Mouse (Mus musculus): Measurements from ENCODE around the gene Ndrg2. TPM values are rescaled to one million over a fixed set of nuclear protein-coding genes. Genes with fewer than 3 reads are reported as not detected.

Gene Ndrg2
- polyA plus RNA-seq, 1 experiment from 2014 or later, result 152 TPM

Other genes starting within 250 kb of the Ndrg2 start
- gene Gm17079, start 218.7 kb downstream of the Ndrg2 start, polyA plus RNA-seq (2015; fragmentation: Nextera tagmentation; extraction: Ambion mirVana), result not detected in 2 replicates
- not detected in 2 replicates for gene Gm5800, start 197.0 kb downstream of the Ndrg2 start, polyA plus RNA-seq (2015; fragmentation: Nextera tagmentation; extraction: Ambion mirVana)
- gene Ang4, start 140.6 kb downstream of the Ndrg2 start, polyA plus RNA-seq (2015; fragmentation: Nextera tagmentation; extraction: Ambion mirVana), result not detected in 2 replicates
- not detected in 2 replicates for gene AY358078, start 114.1 kb downstream of the Ndrg2 start, polyA plus RNA-seq (2015; fragmentation: Nextera tagmentation; extraction: Ambion mirVana)
- gene Ear6, start 60.5 kb downstream of the Ndrg2 start, polyA plus RNA-seq (2015; fragmentation: Nextera tagmentation; extraction: Ambion mirVana), result not detected in 2 replicates
- gene Mettl17, start 29.3 kb downstream of the Ndrg2 start, polyA plus RNA-seq (2015; fragmentation: Nextera tagmentation; extraction: Ambion mirVana), result 85.5 and 85.7 TPM in 2 replicates
- gene Slc39a2, start 21.3 kb downstream of the Ndrg2 start, polyA plus RNA-seq (2015; fragmentation: Nextera tagmentation; extraction: Ambion mirVana), result 1.8 and 1.9 TPM in 2 replicates
- not detected in 2 replicates for gene Tppp2, start 4.3 kb upstream of the Ndrg2 start, polyA plus RNA-seq (2015; fragmentation: Nextera tagmentation; extraction: Ambion mirVana)
- not detected in 2 replicates for gene Rnase13, start 8.6 kb upstream of the Ndrg2 start, polyA plus RNA-seq (2015; fragmentation: Nextera tagmentation; extraction: Ambion mirVana)
- gene Arhgef40, start 70.6 kb upstream of the Ndrg2 start, polyA plus RNA-seq (2015; fragmentation: Nextera tagmentation; extraction: Ambion mirVana), result 65.7 and 69.8 TPM in 2 replicates
- gene Tmem253, start 101.5 kb upstream of the Ndrg2 start, polyA plus RNA-seq (2015; fragmentation: Nextera tagmentation; extraction: Ambion mirVana), result 0.28 and 0.64 TPM in 2 replicates
- gene Zfp219, start 106.6 kb upstream of the Ndrg2 start, polyA plus RNA-seq (2015; fragmentation: Nextera tagmentation; extraction: Ambion mirVana), result 43.3 and 48.9 TPM in 2 replicates
- not detected in 2 replicates for gene Olfr221, start 128.3 kb upstream of the Ndrg2 start, polyA plus RNA-seq (2015; fragmentation: Nextera tagmentation; extraction: Ambion mirVana)
- gene Hnrnpc, start 189.9 kb upstream of the Ndrg2 start, polyA plus RNA-seq (2015; fragmentation: Nextera tagmentation; extraction: Ambion mirVana), result 710 and 729 TPM in 2 replicates
- 61.9 and 71.1 TPM in 2 replicates for gene Rpgrip1, start 196.5 kb upstream of the Ndrg2 start, polyA plus RNA-seq (2015; fragmentation: Nextera tagmentation; extraction: Ambion mirVana)

Data from forebrain, embryonic 15.5 days (tissue).